Mouse (Mus musculus): ENCODE measurements at regions not wholly inside any gene's neighbourhood (a gene's known extent, or its start where the extent isn't known, plus 50 kb on each side); places are given as distances from the start of the nearest gene placed in this dataset.

- TF ChIP-seq POLR2A (IDR thresholded peaks at IDR 0.05; ENCODE audit: control insufficient read depth, low read depth, low read length) (no peak), CTCF (IDR thresholded peaks at IDR 0.05; ENCODE audit: control insufficient read depth, insufficient read depth, insufficient replicate concordance, low read depth, low read length) (no peak)
- Histone ChIP-seq H3K27me3 (ENCODE audit: control insufficient read depth, insufficient read depth, low read length) (no peaks in the 10 kb centered on the region), H3K4me1 (ENCODE audit: control insufficient read depth, insufficient read depth, low read length) (no peaks in the 10 kb centered on the region), H3K27ac (ENCODE audit: control insufficient read depth, insufficient read depth, low read depth, low read length) (no peak overlapping the region), H3K36me3 (ENCODE audit: control insufficient read depth, insufficient read depth, low read length) (no peaks in the 10 kb centered on the region), H3K4me3 (ENCODE audit: control insufficient read depth, low read depth, low read length) (no peak overlapping the region)
Observed at GRCm38 (mm10) chr9:84369200-84369599, 444.3 kb downstream of the Bckdhb start.

GRCm38 (mm10) chr9:84370260-84370659 lies 445.3 kb downstream of the Bckdhb start:
- Histone ChIP-seq H3K27me3 (ENCODE audit: control insufficient read depth, insufficient read depth, low read length) (no peaks in the 10 kb centered on the region), H3K27ac (ENCODE audit: control insufficient read depth, insufficient read depth, low read depth, low read length) (no peak overlapping the region), H3K4me1 (ENCODE audit: control insufficient read depth, insufficient read depth, low read length) (no peaks in the 10 kb centered on the region), H3K4me3 (ENCODE audit: control insufficient read depth, low read depth, low read length) (no peak overlapping the region), H3K36me3 (ENCODE audit: control insufficient read depth, insufficient read depth, low read length) (no peaks in the 10 kb centered on the region)
- TF ChIP-seq POLR2A (IDR thresholded peaks at IDR 0.05; ENCODE audit: control insufficient read depth, low read depth, low read length), result no peak
- no peak for TF ChIP-seq CTCF (IDR thresholded peaks at IDR 0.05; ENCODE audit: control insufficient read depth, insufficient read depth, insufficient replicate concordance, low read depth, low read length)

- no peak for TF ChIP-seq CTCF (IDR thresholded peaks at IDR 0.05; ENCODE audit: control insufficient read depth, insufficient read depth, insufficient replicate concordance, low read depth, low read length)
- no peak for TF ChIP-seq POLR2A (IDR thresholded peaks at IDR 0.05; ENCODE audit: control insufficient read depth, low read depth, low read length)
Observed at GRCm38 (mm10) chr9:84375746-84376145, 450.8 kb downstream of the Bckdhb start.

DNA sequence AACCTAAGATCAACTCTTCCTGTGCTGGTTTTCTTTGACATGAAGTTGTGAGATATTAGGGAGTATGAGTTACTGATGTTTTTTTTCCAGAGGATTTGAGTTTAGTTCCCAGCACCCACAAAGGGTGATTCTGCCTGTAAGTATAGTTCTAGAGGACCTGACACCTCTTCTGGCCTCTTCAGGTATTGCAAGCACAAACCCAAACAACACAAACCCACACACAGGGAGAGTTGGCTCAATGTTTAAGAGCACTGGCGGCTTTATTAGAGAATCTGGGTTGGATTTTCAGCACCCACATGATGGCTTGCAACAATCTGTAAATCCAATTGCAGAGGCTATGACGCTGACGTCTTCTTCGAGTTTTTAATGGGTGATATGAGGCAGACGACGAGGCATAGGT lies 451.7 kb downstream of the Bckdhb start:
- Histone ChIP-seq H3K27me3 (ENCODE audit: control insufficient read depth, insufficient read depth, low read length) (no peaks in the 10 kb centered on the region), H3K4me3 (ENCODE audit: control insufficient read depth, low read depth, low read length) (no peak overlapping the region), H3K4me1 (ENCODE audit: control insufficient read depth, insufficient read depth, low read length) (no peaks in the 10 kb centered on the region), H3K36me3 (ENCODE audit: control insufficient read depth, insufficient read depth, low read length) (no peaks in the 10 kb centered on the region), H3K27ac (ENCODE audit: control insufficient read depth, insufficient read depth, low read depth, low read length) (no peak overlapping the region)
- TF ChIP-seq CTCF (IDR thresholded peaks at IDR 0.05; ENCODE audit: control insufficient read depth, insufficient read depth, insufficient replicate concordance, low read depth, low read length), result no peak
- no peak for TF ChIP-seq POLR2A (IDR thresholded peaks at IDR 0.05; ENCODE audit: control insufficient read depth, low read depth, low read length)

More at GRCm38 (mm10) chr9:84375746-84376145, 450.8 kb downstream of the Bckdhb start:
- H3K27me3 ChIP-seq (ENCODE audit: control insufficient read depth, insufficient read depth, low read length), result no peaks in the 10 kb centered on the region
- no peak overlapping the region for H3K27ac ChIP-seq (ENCODE audit: control insufficient read depth, insufficient read depth, low read depth, low read length)
- no peaks in the 10 kb centered on the region for H3K4me1 ChIP-seq (ENCODE audit: control insufficient read depth, insufficient read depth, low read length)
- no peak overlapping the region for H3K4me3 ChIP-seq (ENCODE audit: control insufficient read depth, low read depth, low read length)
- no peaks in the 10 kb centered on the region for H3K36me3 ChIP-seq (ENCODE audit: control insufficient read depth, insufficient read depth, low read length)

GRCm38 (mm10) chr9:84381942-84382341 lies 457.0 kb downstream of the Bckdhb start:
- H3K36me3 ChIP-seq (ENCODE audit: control insufficient read depth, insufficient read depth, low read length), result no peaks in the 10 kb centered on the region
- TF ChIP-seq CTCF (IDR thresholded peaks at IDR 0.05; ENCODE audit: control insufficient read depth, insufficient read depth, insufficient replicate concordance, low read depth, low read length), result no peak
- no peak for TF ChIP-seq POLR2A (IDR thresholded peaks at IDR 0.05; ENCODE audit: control insufficient read depth, low read depth, low read length)
- H3K4me3 ChIP-seq (ENCODE audit: control insufficient read depth, low read depth, low read length), result no peak overlapping the region
- H3K27ac ChIP-seq (ENCODE audit: control insufficient read depth, insufficient read depth, low read depth, low read length), result no peak overlapping the region
- H3K27me3 ChIP-seq (ENCODE audit: control insufficient read depth, insufficient read depth, low read length), result no peaks in the 10 kb centered on the region
- H3K4me1 ChIP-seq (ENCODE audit: control insufficient read depth, insufficient read depth, low read length), result no peaks in the 10 kb centered on the region

- Histone ChIP-seq H3K4me3 (ENCODE audit: control insufficient read depth, low read depth, low read length) (no peak overlapping the region), H3K4me1 (ENCODE audit: control insufficient read depth, insufficient read depth, low read length) (no peaks in the 10 kb centered on the region), H3K36me3 (ENCODE audit: control insufficient read depth, insufficient read depth, low read length) (no peaks in the 10 kb centered on the region), H3K27me3 (ENCODE audit: control insufficient read depth, insufficient read depth, low read length) (no peaks in the 10 kb centered on the region), H3K27ac (ENCODE audit: control insufficient read depth, insufficient read depth, low read depth, low read length) (no peak overlapping the region)
- no peak for TF ChIP-seq CTCF (IDR thresholded peaks at IDR 0.05; ENCODE audit: control insufficient read depth, insufficient read depth, insufficient replicate concordance, low read depth, low read length)
- no peak for TF ChIP-seq POLR2A (IDR thresholded peaks at IDR 0.05; ENCODE audit: control insufficient read depth, low read depth, low read length)
Observed at GRCm38 (mm10) chr9:84389831-84390230, 464.9 kb downstream of the Bckdhb start.

GRCm38 (mm10) chr9:84394536-84395314 lies 469.8 kb downstream of the Bckdhb start:
- H3K27me3 ChIP-seq (ENCODE audit: control insufficient read depth, insufficient read depth, low read length), result no peaks in the 10 kb centered on the region
- TF ChIP-seq POLR2A (IDR thresholded peaks at IDR 0.05; ENCODE audit: control insufficient read depth, low read depth, low read length) (no peak), CTCF (IDR thresholded peaks at IDR 0.05; ENCODE audit: control insufficient read depth, insufficient read depth, insufficient replicate concordance, low read depth, low read length) (no peak)
- H3K27ac ChIP-seq (ENCODE audit: control insufficient read depth, insufficient read depth, low read depth, low read length), result no peak overlapping the region
- H3K4me1 ChIP-seq (ENCODE audit: control insufficient read depth, insufficient read depth, low read length), result no peaks in the 10 kb centered on the region
- H3K36me3 ChIP-seq (ENCODE audit: control insufficient read depth, insufficient read depth, low read length), result no peaks in the 10 kb centered on the region
- H3K4me3 ChIP-seq (ENCODE audit: control insufficient read depth, low read depth, low read length), result no peak overlapping the region

Measured in testis, adult 2 months (tissue).